In the genomic region with DNA sequence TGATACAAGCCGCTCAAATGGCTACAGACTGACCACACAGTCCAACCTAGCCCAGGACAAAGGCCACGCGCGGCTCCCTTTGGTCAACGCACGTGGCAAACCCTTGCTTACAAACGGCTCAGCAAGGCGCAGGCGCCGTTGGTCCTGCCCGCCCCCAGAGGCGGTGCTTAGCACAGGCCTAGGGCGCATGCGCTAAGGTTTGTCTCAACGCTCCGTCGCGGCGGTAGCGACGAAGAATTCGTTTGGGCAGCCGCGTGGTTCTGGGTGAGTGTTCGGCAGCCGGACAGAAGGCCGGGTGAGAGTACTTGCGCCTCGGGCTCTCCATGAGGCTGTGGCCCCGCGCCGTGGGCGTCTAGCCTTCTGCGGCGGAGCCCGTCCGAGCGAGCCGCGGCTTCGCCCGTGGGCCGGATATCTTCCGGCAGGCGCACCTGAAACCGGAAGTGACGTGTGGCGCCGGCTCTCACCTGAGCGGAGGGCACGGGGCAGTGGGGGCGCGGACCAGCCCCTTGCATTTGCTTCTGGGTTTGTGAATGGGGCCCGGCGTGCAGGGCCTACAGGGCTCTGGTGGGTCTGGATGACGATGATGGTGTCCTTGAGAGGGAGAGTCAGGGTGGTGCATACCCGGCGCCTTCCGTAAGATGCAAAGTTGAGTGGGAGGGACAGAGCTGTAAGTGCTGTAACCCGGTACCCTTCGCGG, we compare ENCODE assay signal across 8 mouse cellular contexts. TPM values are rescaled to one million over a fixed set of nuclear protein-coding genes. Genes with fewer than 3 reads are reported as not detected.
DNase-seq lines count a peak whose midpoint lies in the region; ATAC-seq lines count a peak whose summit lies in the region.

A gene (plus strand): TSS at position 186 of the 697 bp plus-strand sequence.

- peak within 1 kb of the TSS; percentile 62 for H3K4me3 ChIP-seq in hindbrain, embryonic 14.5 days (replicated peaks; ENCODE audit: low read length)

- H3K9ac ChIP-seq in hindbrain, embryonic 14.5 days = peak within 1 kb of the TSS; percentile 69

- peaks cover 12% of the 10 kb centered on the region for H3K4me1 ChIP-seq in hindbrain, embryonic 14.5 days (replicated peaks; ENCODE audit: control insufficient read depth, insufficient read depth, low read length)

- H3K4me2 ChIP-seq in hindbrain, embryonic 14.5 days (replicated peaks) = peak within 1 kb of the TSS; percentile 71

- H3K27me3 ChIP-seq in hindbrain, embryonic 14.5 days (ENCODE audit: control insufficient read depth, insufficient read depth, low read length) = no peaks in the 10 kb centered on the region

- peaks cover 25% of the 10 kb centered on the region for H3K36me3 ChIP-seq in hindbrain, embryonic 14.5 days (replicated peaks; ENCODE audit: control insufficient read depth, insufficient read depth)

- no peaks in the 10 kb centered on the region for H3K9me3 ChIP-seq in hindbrain, embryonic 14.5 days (ENCODE audit: control insufficient read depth, low read length)

- ATAC-seq in hindbrain, embryonic 14.5 days (ENCODE audit: low FRiP score) = peak; percentile 93

- peak within 1 kb of the TSS; percentile 87 for H3K27ac ChIP-seq in hindbrain, embryonic 14.5 days

- DNase-seq in NIH3T3 (ENCODE audit: low read depth) = peak; percentile 96
- DNase-seq in cerebellum, postnatal 10 days = peak; percentile 98
- DNase-seq in frontal cortex, postnatal 14 days (ENCODE audit: low spot score in 2 of 2) = peak; percentile 86 to 89
- DNase-seq in hindbrain, embryonic 14.5 days (ENCODE audit: low spot score) = peak; percentile 98
- DNase-seq in layer of hippocampus, postnatal 36 days = peak; percentile 90 to 91
- peak; percentile 95 for DNase-seq in lung, postnatal 36 days
- peak; percentile 96 for DNase-seq in retina, postnatal 1 day
- peak; percentile 88 to 97 for DNase-seq in urinary bladder, adult 18-20 months (ENCODE audit: low spot score in 2 of 2)

- whole genome bisulfite sequencing in hindbrain, embryonic 14.5 days = under 1% methylated on average over 62 of the region's 62 CpGs

RNA-seq across cellular contexts. Expression of the gene that starts here (rescaled TPM):
- 22.1 and 24.4 TPM in 2 replicates for polyA plus RNA-seq in hindbrain, embryonic 14.5 days (2014; fragmentation: Nextera tagmentation; extraction: Ambion mirVana)
- 10 to 100 TPM; 21.6 to 26.7 TPM for total RNA-seq in layer of hippocampus, postnatal 36 days (2021)

Comparison
In these comparisons a context has a peak if more than half of its experiments do, and no peak if none do; other contexts are left out.
1. Peak in every context shown above with its lines: DNase-seq, ATAC-seq, H3K4me3 ChIP-seq and H3K27ac ChIP-seq.